Mouse (Mus musculus): Measurements from ENCODE around the gene Brd2.

The Brd2 gene

GRCm38 (mm10) chr17:34078148-34078547, 44.3 kb downstream of the Brd2 start:
- DNase-seq = no peak

- peak; percentile 83 for DNase-seq
Measured at GRCm38 (mm10) chr17:34077549-34077948, 44.9 kb downstream of the Brd2 start.

- DNase-seq = peak; percentile 85
Measured at GRCm38 (mm10) chr17:34075271-34075670, 47.2 kb downstream of the Brd2 start.

GRCm38 (mm10) chr17:34072091-34072490, 50.3 kb downstream of the Brd2 start:
- no peak for DNase-seq

GRCm38 (mm10) chr17:34068864-34069263, 53.6 kb downstream of the Brd2 start:
- DNase-seq = no peak

Measured in lung, postnatal 14 days (tissue).